Mouse (Mus musculus) stomach, embryonic 14.5 days (tissue): ENCODE data around the gene Ntn4. TPM values are rescaled to one million over a fixed set of nuclear protein-coding genes. Genes with fewer than 3 reads are reported as not detected.

ENCODE experiments used
- ATAC-seq: fragments of 200-750 bp; cut with Nextera tagmentation; 2 replicates; pipeline ENCODE4 v1.8.0; 2017; ENCODE audit warnings: low read depth, moderate TSS enrichment; ENCODE audit not compliant: insufficient number of reproducible peaks, insufficient read depth, low FRiP score
- H3K27ac ChIP-seq: fragments of 300-500 bp; sonication (generic); 2 replicates; pipeline ENCODE4 v1.5.1; 2014; ENCODE audit warnings: mild to moderate bottlenecking, low read length, moderate library complexity, mixed read lengths
- H3K27me3 ChIP-seq: fragments of 300-500 bp; sonication (generic); 2 replicates; pipeline ENCODE4 v1.6.1; 2014; ENCODE audit warnings: low read length, control low read depth, mixed read lengths; ENCODE audit not compliant: control insufficient read depth, insufficient read depth
- H3K36me3 ChIP-seq: fragments of 300-500 bp; sonication (generic); 2 replicates; pipeline ENCODE4 v1.6.1; 2014; ENCODE audit warnings: mild to moderate bottlenecking, control low read depth, low read length, moderate library complexity, mixed read lengths; ENCODE audit not compliant: control insufficient read depth, insufficient read depth
- H3K4me1 ChIP-seq: fragments of 300-500 bp; sonication (generic); 2 replicates; pipeline ENCODE4 v1.6.1; 2014; ENCODE audit warnings: low read length, control low read depth, mixed read lengths; ENCODE audit not compliant: control insufficient read depth, insufficient read depth
- H3K4me2 ChIP-seq: fragments of 300-500 bp; sonication (generic); replicated peaks from 2 replicates; pipeline ENCODE4 v1.6.1; 2014; ENCODE audit warnings: low read depth, low read length, control low read depth
- H3K4me3 ChIP-seq: fragments of 300-500 bp; sonication (generic); 2 replicates; pipeline ENCODE4 v1.5.1; 2014; ENCODE audit warnings: low read depth, low read length, control low read depth
- H3K9ac ChIP-seq: fragments of 300-500 bp; sonication (generic); replicated peaks from 2 replicates; pipeline ENCODE4 v1.6.1; 2014; ENCODE audit warnings: low read depth, mild to moderate bottlenecking, control low read depth, low read length, moderate library complexity, mixed read lengths
- H3K9me3 ChIP-seq: fragments of 300-500 bp; sonication (generic); 2 replicates; pipeline ENCODE4 v1.6.1; 2016; ENCODE audit warnings: low read depth, low read length, control low read depth; ENCODE audit not compliant: control insufficient read depth
- WGBS: fragments of 180-500 bp; shearing (Covaris S2); extraction: QIAGEN DNeasy Blood & Tissue Kit; methylation state at CpG from one replicate; pipeline ENCODE4 v1.1.7; 2014; 5-methylcytosine and 5-hydroxymethylcytosine counted together
- polyA plus RNA-seq: library from polyadenylated mRNA; unstranded; fragments of >200 nt; fragmentation: Nextera tagmentation; extraction: Ambion mirVana; gene quantifications from 2 replicates; pipeline ENCODE4 v1.2.1, GENCODE M21; 2014

Ntn4 gene
- 0.35 and 0.62 TPM in 2 replicates for polyA plus RNA-seq

DNA sequence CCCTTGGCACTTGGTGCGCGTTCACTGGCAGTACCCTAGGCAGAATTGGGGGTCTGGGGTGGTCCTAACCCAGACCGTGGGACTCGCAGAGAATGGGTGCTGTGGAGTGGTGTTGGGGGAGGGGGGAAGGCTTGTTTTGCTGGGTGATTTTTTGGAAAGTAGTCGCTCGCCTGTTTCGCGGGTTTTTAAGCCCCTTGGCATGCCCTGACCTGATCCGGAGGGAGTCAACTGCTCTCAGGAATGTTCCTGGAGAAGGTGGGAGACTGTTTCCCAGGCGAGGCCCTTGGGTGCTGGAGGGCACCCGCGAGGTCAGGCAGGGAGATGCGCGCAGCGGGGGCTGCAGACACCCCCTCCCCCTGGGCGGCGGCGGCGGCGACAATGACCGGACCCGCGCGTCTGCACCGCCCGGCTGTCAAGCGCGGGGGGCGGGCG lies at the start of gene Ntn4:
Ntn4 (plus strand) TSS at position 161 of the 432 bp plus-strand sequence.
- WGBS, result 4% methylated on average over 24 of the region's 30 CpGs
- Histone ChIP-seq H3K4me3 (peak within 1 kb of the TSS; percentile 69), H3K9me3 (no peaks in the 10 kb centered on the region), H3K27me3 (0 out of 2 replicates have a peak, but pooled peaks cover 10% of the 10 kb centered on the region), H3K9ac (peak within 1 kb of the TSS; percentile 60), H3K36me3 (no peaks in the 10 kb centered on the region), H3K4me2 (peak within 1 kb of the TSS; percentile 100), H3K4me1 (peaks cover 12% of the 10 kb centered on the region; the same call in 1 of the 2 replicates), H3K27ac (no peak within 1 kb of the TSS)
- peak; percentile 39; the same call in 1 of the 2 replicates for ATAC-seq

DNA sequence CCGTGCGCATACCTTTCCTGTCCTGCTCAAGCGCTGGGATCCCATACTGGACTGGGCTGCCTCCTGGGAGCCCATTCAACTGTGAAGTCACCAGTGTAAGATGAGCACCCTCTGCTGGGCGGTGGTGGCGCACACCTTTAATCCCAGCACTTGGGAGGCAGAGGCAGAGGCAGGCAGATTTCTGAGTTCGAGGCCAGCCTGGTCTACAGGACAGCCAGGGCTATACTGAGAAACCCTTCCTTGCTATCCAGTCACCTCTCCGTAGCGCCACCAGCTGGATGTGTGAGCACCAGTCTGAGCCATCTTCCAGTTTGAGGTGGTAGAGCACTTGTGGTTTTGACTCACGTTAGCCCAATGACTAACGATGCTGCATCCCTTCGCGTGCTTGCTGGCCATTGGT lies 48.0 kb upstream of the Ntn4 start:
- no peak overlapping the region for H3K27ac ChIP-seq
- H3K27me3 ChIP-seq, result no peaks in the 10 kb centered on the region
- no peaks in the 10 kb centered on the region for H3K36me3 ChIP-seq
- no peaks in the 10 kb centered on the region for H3K9me3 ChIP-seq
- WGBS, result 55% methylated on average over 12 of the region's 12 CpGs
- H3K4me3 ChIP-seq, result no peak overlapping the region
- peaks cover 7% of the 10 kb centered on the region; the same call in 1 of the 2 replicates for H3K4me1 ChIP-seq
- no peak overlapping the region for H3K9ac ChIP-seq
- no peak for ATAC-seq
- no peak overlapping the region for H3K4me2 ChIP-seq

GRCm38 (mm10) chr10:93594022-93594482 lies 46.4 kb upstream of the Ntn4 start:
- 2% methylated on average over 22 of the region's 22 CpGs for WGBS
- no peak overlapping the region for H3K9ac ChIP-seq
- no peaks in the 10 kb centered on the region for H3K4me1 ChIP-seq
- H3K36me3 ChIP-seq, result no peaks in the 10 kb centered on the region
- no peaks in the 10 kb centered on the region for H3K9me3 ChIP-seq
- peak overlapping the region; percentile 64 for H3K4me2 ChIP-seq
- no peak overlapping the region for H3K27ac ChIP-seq
- peak; percentile 50; the same call in 1 of the 2 replicates for ATAC-seq
- H3K4me3 ChIP-seq, result peak overlapping the region; percentile 25
- H3K27me3 ChIP-seq, result no peaks in the 10 kb centered on the region

DNA sequence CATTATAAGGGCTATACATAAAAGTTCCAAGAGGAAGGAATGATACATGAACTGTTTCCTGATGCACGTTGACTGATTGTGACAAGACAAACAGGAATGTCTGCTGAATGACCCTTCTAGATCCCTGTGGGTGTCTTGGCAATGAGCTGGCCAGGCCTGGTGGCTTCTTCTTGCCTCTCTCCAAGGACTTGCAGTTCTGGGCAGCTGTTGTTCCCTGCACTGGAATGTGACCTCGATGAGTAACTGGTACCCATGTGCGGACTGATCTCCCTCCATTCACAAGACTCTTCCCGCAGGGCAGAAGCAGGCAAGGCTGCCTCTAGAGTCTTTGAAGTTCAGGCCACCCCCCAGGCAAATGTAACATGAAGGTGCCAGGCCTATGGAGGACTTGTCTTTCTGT lies 44.6 kb upstream of the Ntn4 start:
- WGBS, result 61% methylated on average over 4 of the region's 4 CpGs
- no peaks in the 10 kb centered on the region for H3K9me3 ChIP-seq
- no peak overlapping the region for H3K9ac ChIP-seq
- no peak overlapping the region for H3K4me3 ChIP-seq
- ATAC-seq, result no peak
- no peak overlapping the region for H3K4me2 ChIP-seq
- no peaks in the 10 kb centered on the region for H3K4me1 ChIP-seq
- H3K27ac ChIP-seq, result no peak overlapping the region
- H3K36me3 ChIP-seq, result no peaks in the 10 kb centered on the region
- no peaks in the 10 kb centered on the region for H3K27me3 ChIP-seq

- Histone ChIP-seq H3K36me3 (no peaks in the 10 kb centered on the region), H3K9ac (no peak overlapping the region), H3K4me3 (no peak overlapping the region), H3K4me1 (no peaks in the 10 kb centered on the region), H3K9me3 (no peaks in the 10 kb centered on the region), H3K27me3 (no peaks in the 10 kb centered on the region), H3K4me2 (no peak overlapping the region), H3K27ac (no peak overlapping the region)
- no peak for ATAC-seq
- 71% methylated on average over 3 of the region's 3 CpGs for WGBS
These were observed 43.8 kb upstream of the Ntn4 start for GRCm38 (mm10) chr10:93596641-93597040.

DNA sequence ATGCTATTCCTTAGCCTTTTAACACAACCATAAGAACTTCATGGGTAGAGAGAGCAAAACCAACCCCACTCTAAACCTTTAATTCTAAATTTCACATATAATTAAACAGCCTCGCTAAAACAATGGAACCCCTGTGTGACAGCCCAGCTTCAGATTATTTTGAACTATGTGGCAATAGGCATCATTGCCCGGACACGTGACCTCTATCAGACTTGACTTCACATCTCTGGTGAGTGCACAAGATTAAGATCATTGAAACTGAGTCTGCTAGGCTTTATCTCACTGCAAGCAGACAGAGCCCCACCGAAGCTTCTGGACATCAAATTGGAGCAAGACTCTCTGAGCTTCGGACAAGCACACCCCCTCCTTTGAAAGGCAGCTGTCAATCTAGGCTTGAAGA lies 38.2 kb upstream of the Ntn4 start:
- H3K9me3 ChIP-seq, result no peaks in the 10 kb centered on the region
- H3K9ac ChIP-seq, result no peak overlapping the region
- 86% methylated on average over 5 of the region's 5 CpGs for WGBS
- H3K4me2 ChIP-seq, result no peak overlapping the region
- no peak overlapping the region for H3K4me3 ChIP-seq
- H3K27me3 ChIP-seq, result no peaks in the 10 kb centered on the region
- H3K4me1 ChIP-seq, result no peaks in the 10 kb centered on the region
- no peak for ATAC-seq
- no peak overlapping the region for H3K27ac ChIP-seq
- H3K36me3 ChIP-seq, result no peaks in the 10 kb centered on the region

DNA sequence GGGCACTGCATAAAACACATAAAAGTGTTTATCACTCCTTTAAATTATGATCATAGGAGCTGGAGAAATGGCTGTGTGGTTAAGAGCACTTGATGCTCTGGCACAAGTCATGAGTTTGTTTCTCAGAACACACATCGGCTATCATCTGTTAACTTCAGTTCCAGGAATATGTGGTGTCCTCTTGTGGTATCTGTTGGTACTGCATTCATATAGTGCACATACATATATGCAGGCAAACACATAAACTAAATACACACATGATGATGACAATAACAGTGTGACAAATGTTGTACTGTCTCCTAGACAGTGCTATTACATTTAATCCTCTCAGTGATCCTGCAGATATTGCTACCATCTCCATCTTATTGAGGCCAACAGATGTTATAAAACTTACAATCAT lies 37.2 kb upstream of the Ntn4 start:
- no peaks in the 10 kb centered on the region for H3K27me3 ChIP-seq
- H3K4me3 ChIP-seq, result no peak overlapping the region
- no peak overlapping the region for H3K27ac ChIP-seq
- H3K9me3 ChIP-seq, result no peaks in the 10 kb centered on the region
- H3K4me1 ChIP-seq, result no peaks in the 10 kb centered on the region
- 98% methylated on average over 1 of the region's 1 CpGs for WGBS
- H3K9ac ChIP-seq, result no peak overlapping the region
- H3K4me2 ChIP-seq, result no peak overlapping the region
- no peak for ATAC-seq
- no peaks in the 10 kb centered on the region for H3K36me3 ChIP-seq

DNA sequence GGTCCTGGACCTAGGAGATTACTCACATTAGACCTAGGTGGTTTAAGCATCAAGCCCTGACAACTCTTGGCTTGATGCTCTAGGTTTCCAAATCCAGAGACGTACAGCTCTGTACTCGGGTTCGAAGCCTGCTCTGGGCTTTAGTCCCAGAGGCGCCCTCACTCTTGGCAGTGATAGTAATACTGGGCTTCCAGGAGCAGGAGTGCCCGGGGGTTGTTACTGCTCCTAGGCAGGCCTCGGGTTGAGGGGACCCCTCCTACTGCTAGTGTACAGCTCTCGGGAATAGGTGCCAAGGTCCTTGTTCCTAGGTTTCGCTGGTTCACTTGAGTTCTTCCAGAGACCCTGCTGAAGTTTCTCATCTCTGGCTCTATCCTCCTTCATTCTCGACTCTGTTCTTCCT lies 34.2 kb upstream of the Ntn4 start:
- Histone ChIP-seq H3K9ac (no peak overlapping the region), H3K4me1 (no peaks in the 10 kb centered on the region), H3K4me2 (no peak overlapping the region), H3K27ac (no peak overlapping the region), H3K4me3 (no peak overlapping the region), H3K9me3 (no peaks in the 10 kb centered on the region), H3K27me3 (no peaks in the 10 kb centered on the region), H3K36me3 (no peaks in the 10 kb centered on the region)
- ATAC-seq, result no peak
- WGBS, result 89% methylated on average over 9 of the region's 9 CpGs

GRCm38 (mm10) chr10:93608051-93608450 lies 32.4 kb upstream of the Ntn4 start:
- Histone ChIP-seq H3K9ac (no peak overlapping the region), H3K36me3 (no peaks in the 10 kb centered on the region), H3K4me2 (no peak overlapping the region), H3K27me3 (no peaks in the 10 kb centered on the region), H3K4me3 (no peak overlapping the region), H3K4me1 (no peaks in the 10 kb centered on the region), H3K27ac (no peak overlapping the region), H3K9me3 (no peaks in the 10 kb centered on the region)
- WGBS, result 45% methylated on average over 9 of the region's 9 CpGs
- no peak for ATAC-seq
